Mouse (Mus musculus) embryonic fibroblast, embryonic 13.5 days (primary cell): Measurements from ENCODE around the gene Gng3. TPM values are rescaled to one million over a fixed set of nuclear protein-coding genes. Genes with fewer than 3 reads are reported as not detected.
"Not testable (repeated sequence)": the region's sequence is repeated elsewhere in the genome, so short reads cannot be mapped to it uniquely, and the experiment has no call there.

Experiments
- H3K27ac ChIP-seq: 2 replicates; pipeline ENCODE4 v1.5.1; 2012; ENCODE audit warnings: low read length, control low read depth, inconsistent platforms; ENCODE audit not compliant: insufficient read depth
- H3K4me1 ChIP-seq: 2 replicates; pipeline ENCODE4 v1.6.1; 2011; ENCODE audit warnings: low read length; ENCODE audit not compliant: control insufficient read depth, insufficient read depth
- H3K4me3 ChIP-seq: 2 replicates; pipeline ENCODE4 v1.5.1; 2011; ENCODE audit warnings: mild to moderate bottlenecking, control low read depth, low read length; ENCODE audit not compliant: insufficient read depth
- CTCF ChIP-seq: IDR thresholded peaks from 2 replicates; pipeline ENCODE4 v1.5.1; 2011; ENCODE audit warnings: mild to moderate bottlenecking, control low read depth, low read length, moderate library complexity, borderline replicate concordance; ENCODE audit not compliant: insufficient read depth
- POLR2A ChIP-seq: IDR thresholded peaks from 2 replicates; pipeline ENCODE4 v1.6.1; 2011; ENCODE audit warnings: low read depth, mild to moderate bottlenecking, control low read depth, low read length, moderate library complexity
- polyA plus RNA-seq: library from polyadenylated mRNA; stranded (reverse); fragments of >200 nt; gene quantifications from 2 replicates; pipeline ENCODE4 v1.2.4, GENCODE M21; 2011; ENCODE audit warnings: low read depth; ENCODE audit not compliant: missing spikeins, insufficient read length

Gng3 gene
- polyA plus RNA-seq, 1 experiment: not detected

DNA sequence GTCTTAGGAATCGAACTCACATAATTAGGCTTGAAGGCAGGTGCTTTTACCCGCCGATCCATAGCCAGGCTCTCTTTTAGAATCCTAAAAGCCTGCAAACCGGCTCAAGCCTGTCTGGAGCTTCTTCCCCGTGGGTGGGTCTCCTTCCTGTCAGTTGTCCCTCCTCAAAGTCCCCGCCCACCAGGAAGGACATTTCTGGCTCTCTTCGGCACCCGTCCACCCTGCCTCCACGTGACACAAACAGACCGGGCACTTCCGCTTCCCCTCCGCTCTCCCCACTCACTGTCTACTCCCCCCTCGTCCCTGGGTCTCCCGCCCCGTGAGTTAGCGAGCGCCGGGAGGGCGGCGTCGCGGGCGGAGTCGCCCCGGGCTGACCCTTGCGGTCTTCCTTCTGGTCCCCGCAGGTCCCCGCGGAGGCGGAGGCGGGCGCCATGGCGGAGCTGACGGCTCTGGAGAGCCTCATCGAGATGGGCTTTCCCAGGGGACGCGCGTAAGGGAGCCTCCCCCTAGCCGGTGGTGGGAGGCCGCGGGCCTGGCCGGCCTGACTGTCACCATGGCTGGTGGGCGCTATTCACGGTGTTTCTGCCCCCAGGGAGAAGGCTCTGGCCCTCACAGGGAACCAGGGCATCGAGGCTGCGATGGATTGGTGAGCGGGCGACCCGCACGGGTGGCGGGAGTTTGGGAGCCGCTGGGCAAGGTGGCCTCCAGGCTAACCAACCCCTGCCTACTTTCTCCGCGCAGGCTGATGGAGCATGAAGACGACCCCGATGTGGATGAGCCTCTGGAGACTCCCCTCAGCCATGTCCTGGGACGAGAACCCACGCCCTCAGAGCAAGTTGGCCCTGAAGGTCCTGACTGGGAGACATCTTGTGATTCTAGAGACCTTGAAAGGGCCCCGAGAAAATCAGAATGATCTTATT is 32.5 kb upstream of the Gng3 start, which contains the start of gene Ubxn1:
TSS of gene Ubxn1 (plus strand) at position 230 of the 920 bp plus-strand sequence.
- peak within 1 kb of the TSS; percentile 69 for H3K27ac ChIP-seq

DNA sequence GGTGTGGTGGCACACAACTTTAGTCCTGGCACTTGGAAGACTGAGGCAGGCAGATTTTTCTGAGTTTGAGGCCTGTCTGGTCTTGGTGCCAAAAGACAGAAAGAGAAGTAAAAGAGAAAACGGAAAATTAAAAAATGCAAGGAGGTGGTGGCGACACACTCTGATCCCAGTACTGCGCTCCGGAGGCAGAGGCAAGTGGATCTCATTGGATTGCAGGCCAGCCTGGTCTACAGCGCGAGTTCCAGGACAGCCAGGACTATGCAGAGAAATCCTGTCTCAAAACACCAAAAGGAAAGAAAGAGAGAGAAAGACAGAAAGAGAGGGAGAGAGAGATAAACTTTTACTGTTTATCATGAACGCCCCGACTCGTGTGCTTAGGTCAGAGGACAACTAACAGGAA is 31.8 kb upstream of the Gng3 start:
- TF ChIP-seq CTCF: no peak
- no peak for TF ChIP-seq POLR2A
- H3K27ac ChIP-seq: no peak overlapping the region
- H3K4me1 ChIP-seq: no peaks in the 10 kb centered on the region
- H3K4me3 ChIP-seq: peak overlapping the region; percentile 54

More for the DNA sequence above, 32.5 kb upstream of the Gng3 start, which contains the start of gene Ubxn1:
- H3K4me3 ChIP-seq: peak within 1 kb of the TSS; percentile 83
- peak; percentile 62 for TF ChIP-seq POLR2A
- TF ChIP-seq CTCF: no peak
- no peaks in the 10 kb centered on the region for H3K4me1 ChIP-seq

DNA sequence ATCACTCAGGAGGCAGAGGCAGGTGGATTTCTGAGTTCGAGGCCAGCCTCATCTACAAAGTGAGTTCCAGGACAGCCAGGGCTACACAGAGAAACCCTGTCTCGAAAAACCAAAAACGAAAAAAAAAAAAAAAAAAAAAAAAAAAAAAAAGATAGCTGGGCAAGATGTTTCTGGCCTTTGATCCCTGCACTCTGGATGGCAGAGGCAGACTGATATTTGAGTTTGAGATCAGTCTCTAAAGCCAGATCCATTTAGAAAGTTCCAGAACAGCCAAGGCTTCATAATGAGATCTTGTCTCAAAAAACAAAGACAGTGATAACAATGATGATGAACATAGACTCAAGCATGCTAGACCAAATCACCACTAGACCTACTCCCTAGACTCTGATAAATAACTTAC is 31.4 kb upstream of the Gng3 start:
- H3K27ac ChIP-seq, H3K4me1 ChIP-seq, H3K4me3 ChIP-seq: not testable (repeated sequence)

DNA sequence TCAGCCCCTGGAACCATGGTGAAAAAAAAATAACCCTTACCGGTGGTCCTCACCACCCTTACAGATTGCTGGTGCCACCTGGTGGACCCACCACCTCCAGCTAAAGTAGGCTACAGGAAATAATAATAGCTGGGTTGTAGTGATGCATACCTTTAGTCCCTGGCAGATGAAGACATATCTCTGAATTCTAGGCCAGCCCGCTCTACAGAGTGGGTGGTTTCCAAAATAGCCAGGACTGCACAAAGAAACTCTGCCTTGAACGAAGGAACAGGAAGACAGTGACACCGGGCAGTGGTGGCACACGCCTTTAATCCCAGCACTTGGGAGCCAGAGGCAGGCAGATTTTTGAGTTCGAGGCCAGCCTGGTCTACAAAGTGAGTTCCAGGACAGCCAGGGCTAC is 25.3 kb upstream of the Gng3 start:
- H3K4me1 ChIP-seq: no peaks in the 10 kb centered on the region
- TF ChIP-seq CTCF: no peak
- TF ChIP-seq POLR2A: no peak
- H3K4me3 ChIP-seq: no peak overlapping the region
- no peak overlapping the region for H3K27ac ChIP-seq

DNA sequence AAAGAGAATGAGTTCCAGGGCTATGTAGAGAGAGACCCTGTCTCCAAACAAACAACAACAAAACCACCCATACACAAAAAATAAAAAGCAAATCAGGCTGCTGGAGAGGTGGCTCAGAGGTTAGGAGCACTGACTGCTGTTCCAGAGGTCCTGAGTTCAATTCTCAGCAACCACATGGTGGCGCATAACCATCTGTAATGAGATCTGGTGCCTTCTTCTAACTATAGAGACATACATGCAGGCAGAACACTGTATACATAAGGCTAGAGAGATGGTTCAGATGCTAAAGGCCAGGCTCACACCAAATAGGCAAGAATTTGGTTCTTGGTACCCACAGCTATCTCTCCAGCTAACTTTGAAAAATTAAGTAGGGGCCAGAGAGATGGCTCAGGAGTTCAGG is 20.0 kb upstream of the Gng3 start:
- TF ChIP-seq CTCF: no peak
- no peak for TF ChIP-seq POLR2A
- Histone ChIP-seq H3K27ac (no peak overlapping the region), H3K4me1 (no peaks in the 10 kb centered on the region), H3K4me3 (no peak overlapping the region)

DNA sequence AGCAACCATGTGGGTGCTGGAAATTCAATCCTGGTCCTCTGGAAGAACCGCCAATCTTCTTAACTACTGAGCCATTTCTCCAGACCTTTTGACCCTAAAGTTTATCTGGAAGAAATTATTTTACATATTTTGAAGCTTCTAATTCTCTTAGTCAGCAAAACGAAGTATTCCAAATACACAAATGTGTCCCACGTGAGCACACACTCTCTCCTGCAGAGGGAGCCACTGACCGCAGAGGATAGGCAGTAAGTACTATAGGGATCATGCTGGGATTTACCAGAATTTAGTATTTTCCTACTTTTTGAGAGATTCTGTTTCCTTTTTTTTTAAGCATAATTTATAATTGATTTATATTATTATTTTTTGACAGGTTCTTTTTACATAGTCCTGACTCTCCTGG is 18.7 kb upstream of the Gng3 start:
- Histone ChIP-seq H3K4me3 (no peak overlapping the region), H3K27ac (no peak overlapping the region), H3K4me1 (no peaks in the 10 kb centered on the region)
- TF ChIP-seq CTCF: peak; percentile 70; the same call in 1 of the 2 replicates
- TF ChIP-seq POLR2A: no peak

DNA sequence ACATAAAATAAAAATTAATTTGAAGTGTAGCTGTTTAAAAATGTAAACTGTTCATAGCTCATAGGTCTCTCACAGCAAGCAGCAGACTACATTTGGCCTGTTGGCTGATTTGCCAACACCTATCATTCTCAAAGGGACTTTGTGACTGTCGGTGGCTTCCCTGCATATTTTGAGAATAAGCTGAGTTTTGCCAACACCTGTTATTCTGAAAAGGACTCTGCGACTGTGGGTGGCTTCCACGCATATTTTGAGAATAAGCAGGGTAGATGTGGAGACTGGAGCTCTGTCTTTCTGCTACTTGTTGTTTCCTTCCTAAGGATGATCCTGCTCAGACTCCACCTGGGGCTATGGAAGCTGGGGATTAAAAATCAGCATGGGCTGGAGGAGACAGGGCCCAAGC is 14.1 kb upstream of the Gng3 start:
- TF ChIP-seq CTCF (no peak), POLR2A (no peak)
- no peak overlapping the region for H3K27ac ChIP-seq
- 0 out of 2 replicates have a peak, but pooled peaks cover 2% of the 10 kb centered on the region for H3K4me1 ChIP-seq
- no peak overlapping the region for H3K4me3 ChIP-seq

DNA sequence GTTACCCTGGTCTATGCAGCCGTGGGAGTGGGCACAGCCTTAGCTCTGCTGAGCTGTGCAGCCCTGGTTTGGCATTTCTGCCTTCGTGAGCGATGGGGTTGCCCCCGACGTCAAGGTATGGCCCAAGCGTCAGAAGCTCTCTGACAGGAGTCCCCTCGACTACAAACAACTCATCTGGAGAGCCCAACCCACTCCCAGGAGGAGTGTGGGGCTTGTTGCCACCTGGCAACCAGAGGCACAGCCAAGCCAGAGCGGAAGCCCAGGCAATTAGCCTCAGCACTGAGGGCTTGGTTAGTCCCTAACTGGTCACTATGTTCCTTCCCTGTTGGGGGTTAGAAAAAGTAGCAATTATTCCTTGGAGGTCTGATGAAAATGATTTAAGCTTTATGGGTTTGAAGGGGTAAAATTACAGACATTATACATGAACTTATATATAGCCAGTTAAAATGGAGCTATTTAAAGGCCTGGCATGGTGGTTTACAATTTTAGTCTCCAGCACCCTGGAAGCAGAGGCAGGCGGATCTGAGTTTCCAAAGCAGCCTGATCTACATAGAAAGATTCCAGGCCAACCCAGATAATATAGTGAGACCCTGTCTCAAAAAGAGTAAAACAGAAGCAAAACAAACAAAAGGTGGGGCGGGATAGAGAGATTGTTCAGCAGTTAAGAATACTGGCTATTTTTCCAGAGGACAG is 13.4 kb upstream of the Gng3 start:
- Histone ChIP-seq H3K4me1 (0 out of 2 replicates have a peak, but pooled peaks cover 2% of the 10 kb centered on the region), H3K4me3 (no peak overlapping the region), H3K27ac (no peak overlapping the region)
- TF ChIP-seq POLR2A: no peak
- no peak for TF ChIP-seq CTCF

DNA sequence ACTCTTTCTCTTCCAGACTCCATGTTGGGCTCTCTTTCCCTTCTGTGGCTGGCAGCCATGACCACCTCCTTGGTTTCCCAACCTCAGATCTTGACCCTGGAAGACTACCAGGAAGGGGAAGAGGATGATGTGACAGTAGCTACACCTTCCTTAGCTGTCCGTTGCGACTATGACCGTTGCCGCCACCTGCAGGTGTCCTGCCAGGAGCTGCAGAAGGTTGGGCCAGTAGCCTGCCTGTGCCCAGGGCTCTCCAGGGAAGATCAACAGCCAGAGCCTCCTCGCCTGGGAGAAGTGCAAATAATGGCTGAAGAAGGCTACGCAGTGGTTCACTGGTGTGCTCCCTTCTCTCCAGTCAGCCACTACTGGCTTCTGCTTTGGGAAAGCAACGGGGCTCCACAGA is 12.6 kb upstream of the Gng3 start:
- TF ChIP-seq POLR2A (no peak), CTCF (no peak)
- no peak overlapping the region for H3K27ac ChIP-seq
- H3K4me3 ChIP-seq: no peak overlapping the region
- H3K4me1 ChIP-seq: 0 out of 2 replicates have a peak, but pooled peaks cover 2% of the 10 kb centered on the region

DNA sequence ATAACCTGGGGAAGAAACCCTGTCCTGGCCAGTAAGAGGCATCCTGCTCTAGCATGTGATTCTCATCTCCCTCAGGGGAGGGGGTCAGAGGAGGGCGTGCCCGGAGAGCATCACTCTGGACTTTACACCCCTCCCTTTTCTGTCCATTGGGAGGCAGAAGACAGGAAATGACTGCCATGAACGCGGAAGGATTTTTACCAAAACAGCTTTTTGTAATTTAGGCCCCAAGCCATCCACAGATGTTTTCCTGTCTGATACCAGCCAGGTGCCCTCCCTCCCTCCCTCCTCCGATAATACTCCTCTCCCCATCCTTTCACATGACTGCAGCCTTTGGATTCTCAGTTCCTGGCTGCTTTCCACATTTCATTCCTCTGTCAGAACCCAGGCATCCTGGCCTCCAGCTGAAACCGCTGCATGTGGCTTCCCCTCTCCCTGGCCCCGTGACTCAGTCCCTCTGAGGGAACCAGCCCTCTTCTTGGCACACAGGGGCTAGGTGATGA is 11.5 kb upstream of the Gng3 start, which contains the start of gene Lrrn4cl:
TSS of gene Lrrn4cl (plus strand) at position 367 of the 500 bp plus-strand sequence.
- TF ChIP-seq CTCF (no peak), POLR2A (peak; percentile 3; the same call in 1 of the 2 replicates)
- H3K4me3 ChIP-seq: no peak within 1 kb of the TSS
- peak within 1 kb of the TSS; percentile 64 for H3K27ac ChIP-seq
- 0 out of 2 replicates have a peak, but pooled peaks cover 2% of the 10 kb centered on the region for H3K4me1 ChIP-seq
